Mouse (Mus musculus) splenic B cell, adult 2 months (primary cell): Measurements from ENCODE around the gene Slc22a23.

Experiments
- DNase-seq: peaks from one replicate; pipeline ENCODE4 v3.0.0-alpha.2; 2011; ENCODE audit warnings: low read depth, low spot score
- H3K27me3 ChIP-seq: 2 replicates; pipeline ENCODE4 v1.6.1; 2012; ENCODE audit warnings: mild to moderate bottlenecking, low read length, moderate library complexity, mixed read lengths; ENCODE audit not compliant: control insufficient read depth, poor library complexity, insufficient read depth, severe bottlenecking
- H3K36me3 ChIP-seq: 2 replicates; pipeline ENCODE4 v1.6.1; 2012; ENCODE audit warnings: mild to moderate bottlenecking, low read length, moderate library complexity, mixed read lengths; ENCODE audit not compliant: control insufficient read depth, poor library complexity, insufficient read depth, severe bottlenecking

Gene Slc22a23

GRCm38 (mm10) chr13:34130226-34130731, 214.7 kb downstream of the Slc22a23 start, which contains the start of gene Tubb2b:
TSS of gene Tubb2b (minus strand) at chr13:34130466.
- H3K36me3 ChIP-seq: no peaks in the 10 kb centered on the region
- DNase-seq: peak; percentile 76
- no peaks in the 10 kb centered on the region for H3K27me3 ChIP-seq

DNA sequence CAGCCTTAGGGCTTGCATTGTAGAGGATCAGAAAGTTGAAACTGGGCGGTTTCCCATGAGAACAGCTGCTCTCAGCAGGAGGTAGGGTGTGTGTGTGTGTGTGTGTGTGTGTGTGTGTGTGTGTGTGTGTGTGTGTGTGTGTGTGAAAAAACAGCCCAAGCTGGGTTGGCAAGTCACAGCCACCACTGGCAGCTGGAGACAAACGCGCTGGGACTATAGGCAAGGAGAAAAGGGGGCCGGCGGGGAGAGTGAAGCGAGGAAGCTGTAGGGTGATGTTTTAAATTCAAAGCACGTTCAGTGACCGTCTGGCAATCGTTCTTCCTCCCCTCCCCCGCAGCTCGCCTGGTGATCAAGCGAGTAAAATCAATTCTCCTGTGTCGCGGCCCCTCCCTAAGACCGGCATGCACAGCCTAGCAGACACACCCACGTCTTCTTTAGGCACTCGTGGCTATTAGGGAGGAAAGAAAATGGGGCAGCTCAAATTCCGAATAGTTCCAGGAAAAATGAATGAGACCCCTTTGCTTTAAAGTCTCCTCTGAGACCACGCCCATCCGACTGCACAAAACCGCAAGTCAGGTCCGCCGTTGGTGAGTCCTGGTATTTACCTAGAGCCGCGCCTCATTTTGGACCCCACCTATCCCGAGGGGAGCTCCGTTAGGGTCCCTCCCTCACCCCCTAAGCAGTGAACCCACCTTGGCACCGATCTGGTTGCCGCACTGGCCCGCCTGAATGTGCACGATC, 215.3 kb downstream of the Slc22a23 start:
- H3K27me3 ChIP-seq: no peaks in the 10 kb centered on the region
- H3K36me3 ChIP-seq: no peaks in the 10 kb centered on the region
- DNase-seq: peak; percentile 68
